Mouse (Mus musculus) liver, embryonic 15.5 days (tissue): ENCODE data around the gene Paqr3. TPM values are rescaled to one million over a fixed set of nuclear protein-coding genes. Genes with fewer than 3 reads are reported as not detected.

Experiments
- ATAC-seq: fragments of 200-750 bp; cut with Nextera tagmentation; 2 replicates; pipeline ENCODE4 v1.8.0; 2017; ENCODE audit warnings: moderate number of reproducible peaks, mild to moderate bottlenecking, moderate library complexity; ENCODE audit not compliant: insufficient read depth
- H3K27ac ChIP-seq: fragments of 300-500 bp; sonication (generic); replicated peaks from 2 replicates; pipeline ENCODE4 v1.5.1; 2015; ENCODE audit warnings: mild to moderate bottlenecking, inconsistent platforms
- H3K27me3 ChIP-seq: fragments of 300-500 bp; sonication (generic); 2 replicates; pipeline ENCODE4 v1.6.1; 2015; ENCODE audit warnings: mild to moderate bottlenecking, inconsistent platforms
- H3K36me3 ChIP-seq: fragments of 300-500 bp; sonication (generic); replicated peaks from 2 replicates; pipeline ENCODE4 v1.6.1; 2015; ENCODE audit warnings: moderate library complexity, mild to moderate bottlenecking, inconsistent platforms
- H3K4me1 ChIP-seq: fragments of 300-500 bp; sonication (generic); replicated peaks from 2 replicates; pipeline ENCODE4 v1.6.1; 2015; ENCODE audit warnings: inconsistent platforms
- H3K4me2 ChIP-seq: fragments of 300-500 bp; sonication (generic); 2 replicates; pipeline ENCODE4 v1.6.1; 2015; ENCODE audit warnings: moderate library complexity, mild to moderate bottlenecking, inconsistent platforms
- H3K4me3 ChIP-seq: fragments of 300-500 bp; sonication (generic); replicated peaks from 2 replicates; pipeline ENCODE4 v1.5.1; 2015; ENCODE audit warnings: mild to moderate bottlenecking, inconsistent platforms
- H3K9ac ChIP-seq: fragments of 300-500 bp; sonication (generic); 2 replicates; pipeline ENCODE4 v1.6.1; 2015; ENCODE audit warnings: moderate library complexity, mild to moderate bottlenecking, inconsistent platforms
- H3K9me3 ChIP-seq: fragments of 300-500 bp; sonication (generic); replicated peaks from 2 replicates; pipeline ENCODE4 v1.6.1; 2016; ENCODE audit warnings: inconsistent platforms
- WGBS: fragments of 180-500 bp; shearing (Covaris S2); methylation state at CpG from one replicate; pipeline ENCODE4 v1.1.7; 2015; ENCODE audit warnings: mixed read lengths; ENCODE audit not compliant: insufficient replicate concordance; 5-methylcytosine and 5-hydroxymethylcytosine counted together
- polyA plus RNA-seq: library from polyadenylated mRNA; unstranded; fragments of >200 nt; fragmentation: Nextera tagmentation; extraction: Ambion mirVana; gene quantifications from 2 replicates; pipeline ENCODE4 v1.2.1, GENCODE M21; 2015

Gene Paqr3
- polyA plus RNA-seq, 1 experiment from 2014 or later = 0.67 TPM

DNA sequence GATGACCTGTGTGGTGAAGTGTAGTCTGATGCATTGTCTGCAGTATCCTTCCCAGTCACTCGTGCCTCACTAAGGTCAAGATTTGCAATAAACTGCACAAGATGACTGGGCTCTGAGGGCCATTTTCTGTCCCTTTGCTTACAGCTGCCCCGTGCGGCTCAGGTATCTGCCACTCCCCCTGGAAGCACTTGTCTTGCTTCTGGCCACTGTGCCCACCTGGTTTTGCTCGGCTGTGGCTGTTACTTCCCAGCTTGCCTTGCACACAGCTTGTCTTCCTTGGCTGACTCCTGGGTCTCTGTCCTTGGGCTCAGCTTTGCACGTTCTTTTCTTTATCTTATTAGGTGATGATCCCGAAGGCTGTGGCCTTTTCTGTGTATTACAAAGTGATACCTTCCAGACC is 27.7 kb downstream of the Paqr3 start:
- no peak for ATAC-seq
- no peak overlapping the region for H3K27ac ChIP-seq
- no peak overlapping the region for H3K4me2 ChIP-seq
- no peak overlapping the region for H3K9ac ChIP-seq
- peaks cover 95% of the 10 kb centered on the region for H3K36me3 ChIP-seq
- WGBS = 90% methylated on average over 6 of the region's 6 CpGs
- no peaks in the 10 kb centered on the region for H3K9me3 ChIP-seq
- no peaks in the 10 kb centered on the region for H3K27me3 ChIP-seq
- H3K4me3 ChIP-seq = no peak overlapping the region
- H3K4me1 ChIP-seq = no peaks in the 10 kb centered on the region

DNA sequence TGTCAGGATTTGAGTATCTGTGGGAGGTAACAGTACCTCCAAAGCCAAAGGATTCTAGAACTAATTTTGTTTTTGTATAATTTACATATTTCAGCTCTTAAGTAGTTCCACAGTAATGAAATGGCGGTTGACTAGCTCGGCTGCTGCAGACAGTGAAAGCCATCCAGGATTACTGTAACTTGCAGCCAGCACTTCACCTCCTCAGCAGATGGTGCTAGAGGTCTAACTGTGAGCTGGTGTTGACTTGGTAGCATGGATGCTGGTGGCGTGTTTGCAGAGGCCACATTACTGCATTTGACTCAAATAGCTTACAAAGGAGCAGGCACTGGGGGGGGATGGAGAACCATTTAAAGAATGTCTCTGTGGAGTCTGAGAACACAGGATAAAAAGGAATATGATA is 29.9 kb downstream of the Paqr3 start:
- H3K9me3 ChIP-seq = no peaks in the 10 kb centered on the region
- no peak overlapping the region for H3K4me3 ChIP-seq
- no peaks in the 10 kb centered on the region for H3K4me1 ChIP-seq
- H3K27ac ChIP-seq = no peak overlapping the region
- no peak overlapping the region for H3K4me2 ChIP-seq
- WGBS = 80% methylated on average over 3 of the region's 3 CpGs
- ATAC-seq = no peak
- peaks cover 95% of the 10 kb centered on the region for H3K36me3 ChIP-seq
- H3K27me3 ChIP-seq = no peaks in the 10 kb centered on the region
- no peak overlapping the region for H3K9ac ChIP-seq

DNA sequence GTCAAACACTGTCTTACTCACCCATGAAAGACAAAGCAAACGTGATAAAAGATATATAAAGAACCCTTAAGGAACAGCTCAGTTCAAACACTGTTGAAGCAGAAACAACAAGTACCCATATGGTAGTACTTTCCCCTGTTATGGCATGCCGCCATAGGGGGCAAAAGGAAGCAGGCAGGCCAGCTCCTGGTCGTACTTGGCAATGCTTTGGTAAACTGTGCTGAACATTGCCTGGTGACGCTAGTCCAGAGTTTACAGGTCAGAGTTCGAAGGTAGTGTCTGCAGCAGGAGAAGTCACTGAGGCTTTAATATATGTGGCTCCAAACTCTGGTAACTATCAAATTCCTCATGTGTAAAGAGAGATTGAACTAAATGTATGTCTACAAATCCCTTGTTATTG is 32.8 kb downstream of the Paqr3 start:
- no peaks in the 10 kb centered on the region for H3K9me3 ChIP-seq
- H3K4me3 ChIP-seq = no peak overlapping the region
- H3K9ac ChIP-seq = no peak overlapping the region
- H3K4me1 ChIP-seq = no peaks in the 10 kb centered on the region
- no peaks in the 10 kb centered on the region for H3K27me3 ChIP-seq
- no peak for ATAC-seq
- H3K27ac ChIP-seq = no peak overlapping the region
- H3K4me2 ChIP-seq = no peak overlapping the region
- H3K36me3 ChIP-seq = peaks cover 94% of the 10 kb centered on the region
- 79% methylated on average over 5 of the region's 5 CpGs for WGBS

DNA sequence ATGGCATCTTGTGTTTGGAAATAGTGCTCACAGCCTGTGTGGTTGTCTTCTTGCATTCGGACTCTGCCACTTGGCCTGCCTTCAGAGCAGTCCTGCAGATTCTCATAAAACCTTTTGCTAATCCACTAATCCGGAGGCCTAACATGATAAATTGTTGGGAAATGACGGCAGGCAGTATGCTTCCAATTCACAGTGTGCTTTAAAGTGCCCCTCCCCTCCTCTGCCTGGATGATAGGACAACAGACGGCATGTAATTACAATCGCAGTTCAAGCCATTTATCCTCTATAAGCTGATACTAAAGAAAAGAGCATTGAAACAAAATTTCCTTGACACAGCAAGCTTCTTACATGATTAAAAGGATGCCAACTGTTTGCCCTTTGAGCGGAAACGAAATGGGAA is 33.7 kb downstream of the Paqr3 start:
- Histone ChIP-seq H3K27me3 (no peaks in the 10 kb centered on the region), H3K36me3 (peaks cover 93% of the 10 kb centered on the region), H3K9ac (no peak overlapping the region), H3K9me3 (no peaks in the 10 kb centered on the region), H3K4me2 (no peak overlapping the region), H3K4me1 (no peaks in the 10 kb centered on the region), H3K27ac (no peak overlapping the region), H3K4me3 (no peak overlapping the region)
- no peak for ATAC-seq
- 85% methylated on average over 7 of the region's 7 CpGs for WGBS

DNA sequence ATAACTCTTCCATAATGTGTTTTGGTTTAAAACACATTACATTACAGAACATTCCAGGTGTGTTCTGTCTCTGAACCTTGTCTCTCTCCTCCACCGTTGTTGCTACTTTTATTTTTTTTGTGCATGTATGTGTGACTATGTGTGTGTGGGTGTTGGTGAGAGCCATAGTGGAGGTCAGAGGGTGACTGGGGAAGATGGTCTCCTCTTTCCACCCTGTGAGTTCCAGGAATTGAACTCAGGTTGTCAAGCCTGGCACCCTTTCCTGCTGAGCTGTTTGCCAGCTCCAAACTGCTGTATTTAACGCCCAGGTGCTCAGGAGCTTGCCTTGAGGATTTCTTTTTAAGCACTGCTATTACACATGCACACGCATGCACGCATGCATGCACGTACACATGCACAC is 35.2 kb downstream of the Paqr3 start:
- H3K9ac ChIP-seq = no peak overlapping the region
- H3K4me2 ChIP-seq = no peak overlapping the region
- H3K4me3 ChIP-seq = no peak overlapping the region
- H3K36me3 ChIP-seq = peaks cover 88% of the 10 kb centered on the region
- ATAC-seq = no peak
- no peaks in the 10 kb centered on the region for H3K27me3 ChIP-seq
- no peak overlapping the region for H3K27ac ChIP-seq
- no peaks in the 10 kb centered on the region for H3K9me3 ChIP-seq
- WGBS = 96% methylated on average over 5 of the region's 5 CpGs
- no peaks in the 10 kb centered on the region for H3K4me1 ChIP-seq

DNA sequence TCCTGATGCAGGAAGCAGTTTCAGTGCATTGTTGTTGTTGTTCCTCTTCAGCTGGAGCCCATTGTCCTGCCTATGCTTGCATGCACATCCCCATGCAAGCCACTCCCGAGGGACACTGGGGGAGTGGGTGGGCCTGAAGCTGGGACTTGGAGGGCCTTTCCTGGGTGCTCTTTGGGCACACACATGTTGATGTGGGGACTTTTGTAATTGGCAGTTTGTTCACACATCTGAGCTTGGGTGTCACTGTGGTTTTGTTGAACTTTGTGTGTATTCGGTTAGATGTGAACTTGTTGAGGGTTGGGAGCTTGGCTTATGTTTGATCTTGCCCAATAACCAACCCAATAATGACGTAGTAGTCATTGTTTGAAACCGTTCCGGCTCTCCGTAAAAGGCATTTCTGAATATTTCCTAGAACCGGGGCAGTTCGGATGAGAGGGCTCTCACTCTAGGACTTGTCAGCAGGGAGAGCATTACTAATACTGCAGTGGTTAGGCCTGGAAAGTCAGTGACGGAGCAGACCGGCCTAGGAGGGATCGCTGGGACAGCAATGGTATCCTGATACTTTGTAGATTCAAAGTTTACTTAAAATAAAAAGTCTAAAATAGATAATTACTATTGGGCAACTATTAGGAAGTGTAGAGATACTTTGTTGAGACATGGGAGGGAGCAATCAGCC is 35.8 kb downstream of the Paqr3 start:
- WGBS = 92% methylated on average over 11 of the region's 11 CpGs
- no peak overlapping the region for H3K27ac ChIP-seq
- H3K36me3 ChIP-seq = peaks cover 89% of the 10 kb centered on the region
- H3K9ac ChIP-seq = no peak overlapping the region
- no peaks in the 10 kb centered on the region for H3K9me3 ChIP-seq
- no peak overlapping the region for H3K4me2 ChIP-seq
- ATAC-seq = no peak
- H3K27me3 ChIP-seq = no peaks in the 10 kb centered on the region
- no peaks in the 10 kb centered on the region for H3K4me1 ChIP-seq
- no peak overlapping the region for H3K4me3 ChIP-seq

DNA sequence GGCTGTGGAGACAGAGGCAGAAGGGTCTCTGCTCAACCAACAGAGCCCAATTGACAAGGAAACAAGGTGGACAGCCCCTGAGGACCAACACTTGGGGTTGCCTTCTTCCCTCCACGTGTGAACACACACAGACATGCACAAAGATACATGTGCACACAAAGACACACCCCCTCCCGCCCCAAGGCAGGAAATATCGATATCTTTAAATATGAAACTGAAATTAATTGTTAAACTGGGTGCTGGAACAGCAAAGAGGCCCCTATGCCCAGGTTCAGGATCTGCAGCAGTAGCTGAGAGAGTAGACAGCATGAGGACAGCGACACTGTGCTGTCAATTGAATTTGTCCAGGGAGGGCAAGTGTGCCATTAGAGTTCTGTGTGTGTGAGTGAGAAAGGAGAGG is 45.6 kb downstream of the Paqr3 start:
- no peaks in the 10 kb centered on the region for H3K27me3 ChIP-seq
- no peak overlapping the region for H3K27ac ChIP-seq
- 85% methylated on average over 4 of the region's 4 CpGs for WGBS
- H3K9me3 ChIP-seq = no peaks in the 10 kb centered on the region
- no peaks in the 10 kb centered on the region; the same call in 1 of the 2 replicates for H3K4me1 ChIP-seq
- no peak overlapping the region for H3K9ac ChIP-seq
- H3K4me2 ChIP-seq = no peak overlapping the region
- ATAC-seq = no peak
- H3K36me3 ChIP-seq = peaks cover 93% of the 10 kb centered on the region
- no peak overlapping the region for H3K4me3 ChIP-seq

GRCm38 (mm10) chr5:97062041-97062440 is 49.4 kb downstream of the Paqr3 start:
- no peak for ATAC-seq
- Histone ChIP-seq H3K27me3 (no peaks in the 10 kb centered on the region), H3K9me3 (no peaks in the 10 kb centered on the region), H3K4me1 (no peaks in the 10 kb centered on the region; the same call in 1 of the 2 replicates), H3K27ac (no peak overlapping the region), H3K9ac (no peak overlapping the region), H3K4me3 (no peak overlapping the region), H3K36me3 (peaks cover 94% of the 10 kb centered on the region), H3K4me2 (no peak overlapping the region)
- WGBS = 80% methylated on average over 1 of the region's 1 CpGs

- H3K9ac ChIP-seq = no peak overlapping the region
Observed at GRCm38 (mm10) chr5:97060864-97061263, 50.5 kb downstream of the Paqr3 start.

GRCm38 (mm10) chr5:97056791-97057450 is 54.5 kb downstream of the Paqr3 start:
- H3K9me3 ChIP-seq = no peaks in the 10 kb centered on the region
- H3K4me3 ChIP-seq = no peak overlapping the region
- no peak overlapping the region for H3K27ac ChIP-seq
- no peak overlapping the region for H3K9ac ChIP-seq
- peaks cover 93% of the 10 kb centered on the region for H3K36me3 ChIP-seq
- 90% methylated on average over 12 of the region's 12 CpGs for WGBS
- H3K4me2 ChIP-seq = no peak overlapping the region
- no peak for ATAC-seq
- peaks cover 4% of the 10 kb centered on the region; the same call in 1 of the 2 replicates for H3K4me1 ChIP-seq
- H3K27me3 ChIP-seq = no peaks in the 10 kb centered on the region

More at GRCm38 (mm10) chr5:97060864-97061263, 50.5 kb downstream of the Paqr3 start:
- Histone ChIP-seq H3K4me2 (no peak overlapping the region), H3K4me1 (no peaks in the 10 kb centered on the region; the same call in 1 of the 2 replicates), H3K4me3 (no peak overlapping the region), H3K36me3 (peaks cover 94% of the 10 kb centered on the region), H3K27ac (no peak overlapping the region), H3K9me3 (no peaks in the 10 kb centered on the region), H3K27me3 (no peaks in the 10 kb centered on the region)
- no peak for ATAC-seq
- WGBS = 88% methylated on average over 3 of the region's 3 CpGs

GRCm38 (mm10) chr5:97056359-97056758 is 55.0 kb downstream of the Paqr3 start:
- H3K4me1 ChIP-seq = 0 out of 2 replicates have a peak, but pooled peaks cover 4% of the 10 kb centered on the region
- WGBS = 87% methylated on average over 3 of the region's 3 CpGs
- H3K36me3 ChIP-seq = peaks cover 93% of the 10 kb centered on the region
- H3K9me3 ChIP-seq = no peaks in the 10 kb centered on the region
- H3K9ac ChIP-seq = no peak overlapping the region
- H3K27me3 ChIP-seq = no peaks in the 10 kb centered on the region
- no peak overlapping the region for H3K4me3 ChIP-seq
- no peak overlapping the region for H3K4me2 ChIP-seq
- H3K27ac ChIP-seq = no peak overlapping the region
- no peak for ATAC-seq
